Mouse (Mus musculus) limb, embryonic 13.5 days (tissue): ENCODE results near the gene Bnc2. TPM values are rescaled to one million over a fixed set of nuclear protein-coding genes. Genes with fewer than 3 reads are reported as not detected.
A peak's percentile ranks its signal among the peaks of the same experiment; 100 is the strongest.

Experiments
- ATAC-seq: fragments of 200-750 bp; cut with Nextera tagmentation; 2 replicates; pipeline ENCODE4 v1.8.0; 2017; ENCODE audit warnings: low read depth, moderate number of reproducible peaks, moderate TSS enrichment; ENCODE audit not compliant: low FRiP score
- H3K27ac ChIP-seq: fragments of 300-500 bp; sonication (generic); 2 replicates; pipeline ENCODE4 v1.5.1; 2015; ENCODE audit warnings: inconsistent platforms, mild to moderate bottlenecking, moderate library complexity
- H3K27me3 ChIP-seq: fragments of 300-500 bp; sonication (generic); 2 replicates; pipeline ENCODE4 v1.6.1; 2015; ENCODE audit warnings: mild to moderate bottlenecking, inconsistent platforms
- H3K36me3 ChIP-seq: fragments of 300-500 bp; sonication (generic); 2 replicates; pipeline ENCODE4 v1.6.1; 2015; ENCODE audit warnings: inconsistent platforms, mild to moderate bottlenecking, moderate library complexity
- H3K4me1 ChIP-seq: fragments of 300-500 bp; sonication (generic); 2 replicates; pipeline ENCODE4 v1.6.1; 2015; ENCODE audit warnings: inconsistent platforms
- H3K4me2 ChIP-seq: fragments of 300-500 bp; sonication (generic); replicated peaks from 2 replicates; pipeline ENCODE4 v1.6.1; 2015; ENCODE audit warnings: inconsistent platforms, mild to moderate bottlenecking, moderate library complexity
- H3K4me3 ChIP-seq: fragments of 300-500 bp; sonication (generic); 2 replicates; pipeline ENCODE4 v1.5.1; 2015; ENCODE audit warnings: moderate library complexity, mild to moderate bottlenecking, inconsistent platforms
- H3K9ac ChIP-seq: fragments of 300-500 bp; sonication (generic); 2 replicates; pipeline ENCODE4 v1.6.1; 2015; ENCODE audit warnings: mild to moderate bottlenecking, inconsistent platforms
- H3K9me3 ChIP-seq: fragments of 300-500 bp; sonication (generic); 2 replicates; pipeline ENCODE4 v1.6.1; 2016; ENCODE audit warnings: inconsistent platforms
- WGBS: fragments of 180-500 bp; shearing (Covaris S2); methylation state at CpG from one replicate; pipeline ENCODE4 v1.1.7; 2015; 5-methylcytosine and 5-hydroxymethylcytosine counted together
- polyA plus RNA-seq: library from polyadenylated mRNA; unstranded; fragments of >200 nt; fragmentation: Nextera tagmentation; extraction: Ambion mirVana; gene quantifications from 2 replicates; pipeline ENCODE4 v1.2.1, GENCODE M21; 2015

The Bnc2 gene
- 29.5 and 38.7 TPM in 2 replicates for polyA plus RNA-seq

GRCm38 (mm10) chr4:84675171-84675973 lies at the start of gene Bnc2:
Gene Bnc2 (minus strand): TSS chr4:84675275.
- peak within 1 kb of the TSS; percentile 85 for H3K4me2 ChIP-seq
- 0 out of 2 replicates have a peak, but pooled peaks cover 5% of the 10 kb centered on the region for H3K27me3 ChIP-seq
- H3K36me3 ChIP-seq: no peaks in the 10 kb centered on the region
- peak within 1 kb of the TSS; percentile 96 for H3K9ac ChIP-seq
- H3K4me3 ChIP-seq: peak within 1 kb of the TSS; percentile 83
- H3K9me3 ChIP-seq: no peaks in the 10 kb centered on the region
- H3K27ac ChIP-seq: peak within 1 kb of the TSS; percentile 95
- 1% methylated on average over 66 of the region's 80 CpGs for WGBS
- peak; percentile 57 for ATAC-seq
- H3K4me1 ChIP-seq: peaks cover 38% of the 10 kb centered on the region

- Histone ChIP-seq H3K4me1 (peaks cover 7% of the 10 kb centered on the region; the same call in 1 of the 2 replicates), H3K27ac (no peak overlapping the region), H3K36me3 (no peaks in the 10 kb centered on the region), H3K4me2 (no peak overlapping the region), H3K9me3 (no peaks in the 10 kb centered on the region), H3K4me3 (no peak overlapping the region), H3K9ac (no peak overlapping the region), H3K27me3 (no peaks in the 10 kb centered on the region)
- ATAC-seq: no peak
- 67% methylated on average over 5 of the region's 5 CpGs for WGBS
These were observed 32.9 kb upstream of the Bnc2 start for GRCm38 (mm10) chr4:84707961-84708360.

- no peak overlapping the region for H3K4me2 ChIP-seq
- no peak for ATAC-seq
- no peak overlapping the region for H3K27ac ChIP-seq
- no peaks in the 10 kb centered on the region for H3K9me3 ChIP-seq
- no peak overlapping the region for H3K9ac ChIP-seq
- no peaks in the 10 kb centered on the region for H3K36me3 ChIP-seq
- 72% methylated on average over 10 of the region's 10 CpGs for WGBS
- no peaks in the 10 kb centered on the region for H3K4me1 ChIP-seq
- H3K4me3 ChIP-seq: no peak overlapping the region
- no peaks in the 10 kb centered on the region for H3K27me3 ChIP-seq
These were observed 10.7 kb upstream of the Bnc2 start for GRCm38 (mm10) chr4:84685521-84686366.

GRCm38 (mm10) chr4:84685009-84685408 lies 9.9 kb upstream of the Bnc2 start:
- no peak overlapping the region for H3K9ac ChIP-seq
- H3K4me1 ChIP-seq: no peaks in the 10 kb centered on the region
- no peak for ATAC-seq
- H3K4me2 ChIP-seq: no peak overlapping the region
- no peak overlapping the region for H3K27ac ChIP-seq
- H3K36me3 ChIP-seq: no peaks in the 10 kb centered on the region
- H3K4me3 ChIP-seq: no peak overlapping the region
- no peaks in the 10 kb centered on the region for H3K9me3 ChIP-seq
- 78% methylated on average over 4 of the region's 4 CpGs for WGBS
- no peaks in the 10 kb centered on the region for H3K27me3 ChIP-seq

GRCm38 (mm10) chr4:84675974-84676315 lies 870 bp upstream of the Bnc2 start:
- H3K4me3 ChIP-seq: peak overlapping the region; percentile 83
- ATAC-seq: no peak

GRCm38 (mm10) chr4:84674318-84675170 lies 531 bp downstream of the Bnc2 start:
- Histone ChIP-seq H3K4me2 (peak overlapping the region; percentile 85), H3K27ac (peak overlapping the region; percentile 95), H3K27me3 (0 out of 2 replicates have a peak, but pooled peaks cover 5% of the 10 kb centered on the region), H3K4me1 (peaks cover 42% of the 10 kb centered on the region), H3K9ac (peak overlapping the region; percentile 96), H3K36me3 (no peaks in the 10 kb centered on the region), H3K4me3 (peak overlapping the region; percentile 83), H3K9me3 (no peaks in the 10 kb centered on the region)
- ATAC-seq: peak; percentile 81
- WGBS: under 1% methylated on average over 94 of the region's 104 CpGs

More at GRCm38 (mm10) chr4:84675974-84676315, 870 bp upstream of the Bnc2 start:
- Histone ChIP-seq H3K9ac (peak overlapping the region; percentile 96), H3K27me3 (0 out of 2 replicates have a peak, but pooled peaks cover 5% of the 10 kb centered on the region), H3K27ac (peak overlapping the region; percentile 95), H3K4me2 (peak overlapping the region; percentile 85), H3K4me1 (peaks cover 34% of the 10 kb centered on the region), H3K36me3 (no peaks in the 10 kb centered on the region), H3K9me3 (no peaks in the 10 kb centered on the region)
- WGBS: under 1% methylated on average over 19 of the region's 19 CpGs

- H3K36me3 ChIP-seq: no peaks in the 10 kb centered on the region
- no peak for ATAC-seq
- no peaks in the 10 kb centered on the region for H3K9me3 ChIP-seq
- peak overlapping the region; percentile 85 for H3K4me2 ChIP-seq
- peak overlapping the region; percentile 96 for H3K9ac ChIP-seq
- peak overlapping the region; percentile 83 for H3K4me3 ChIP-seq
- 0 out of 2 replicates have a peak, but pooled peaks cover 5% of the 10 kb centered on the region for H3K27me3 ChIP-seq
- peak overlapping the region; percentile 95 for H3K27ac ChIP-seq
- 6% methylated on average over 10 of the region's 10 CpGs for WGBS
- peaks cover 50% of the 10 kb centered on the region for H3K4me1 ChIP-seq
These were observed 1.3 kb downstream of the Bnc2 start for GRCm38 (mm10) chr4:84673681-84674307.

- Histone ChIP-seq H3K36me3 (no peaks in the 10 kb centered on the region), H3K4me3 (peak overlapping the region; percentile 83), H3K27ac (no peak overlapping the region; the same call in 1 of the 2 replicates), H3K4me2 (peak overlapping the region; percentile 85), H3K9ac (peak overlapping the region; percentile 96), H3K9me3 (no peaks in the 10 kb centered on the region), H3K27me3 (0 out of 2 replicates have a peak, but pooled peaks cover 5% of the 10 kb centered on the region), H3K4me1 (peaks cover 57% of the 10 kb centered on the region)
- ATAC-seq: no peak
- WGBS: 7% methylated on average over 14 of the region's 14 CpGs
These were observed 2.8 kb downstream of the Bnc2 start for GRCm38 (mm10) chr4:84672181-84672791.

- peak overlapping the region; percentile 5; the same call in 1 of the 2 replicates for H3K4me3 ChIP-seq
- H3K27ac ChIP-seq: no peak overlapping the region
- no peak for ATAC-seq
- no peak overlapping the region for H3K9ac ChIP-seq
- no peaks in the 10 kb centered on the region for H3K9me3 ChIP-seq
- peak overlapping the region; percentile 38 for H3K4me2 ChIP-seq
- no peaks in the 10 kb centered on the region for H3K27me3 ChIP-seq
- 2% methylated on average over 1 of the region's 1 CpGs for WGBS
- peaks cover 48% of the 10 kb centered on the region for H3K4me1 ChIP-seq
- no peaks in the 10 kb centered on the region for H3K36me3 ChIP-seq
These were observed 4.1 kb downstream of the Bnc2 start for GRCm38 (mm10) chr4:84670996-84671395.

- H3K4me1 ChIP-seq: peaks cover 48% of the 10 kb centered on the region
- peak overlapping the region; percentile 17; the same call in 1 of the 2 replicates for H3K4me2 ChIP-seq
- H3K36me3 ChIP-seq: no peaks in the 10 kb centered on the region
- no peak for ATAC-seq
- H3K9ac ChIP-seq: no peak overlapping the region
- H3K9me3 ChIP-seq: no peaks in the 10 kb centered on the region
- no peak overlapping the region for H3K4me3 ChIP-seq
- H3K27ac ChIP-seq: no peak overlapping the region
- H3K27me3 ChIP-seq: no peaks in the 10 kb centered on the region
- 51% methylated on average over 5 of the region's 5 CpGs for WGBS
These were observed 5.4 kb downstream of the Bnc2 start for GRCm38 (mm10) chr4:84669650-84670049.
